Mouse (Mus musculus): ENCODE results near the gene Siae. TPM values are rescaled to one million over a fixed set of nuclear protein-coding genes. Genes with fewer than 3 reads are reported as not detected.
A peak's percentile ranks its signal among the peaks of the same experiment; 100 is the strongest.

Gene Siae
- polyA plus RNA-seq, 1 experiment from 2014 or later, result 7.0 TPM

GRCm38 (mm10) chr9:37545166-37545610 lies 10.3 kb upstream of the Siae start:
- Histone ChIP-seq H3K27ac (replicated peaks) (no peak overlapping the region), H3K9me3 (replicated peaks) (no peaks in the 10 kb centered on the region), H3K27me3 (ENCODE audit: low read depth, poor library complexity, severe bottlenecking) (peaks cover 100% of the 10 kb centered on the region), H3K4me3 (peak overlapping the region; percentile 47), H3K36me3 (no peaks in the 10 kb centered on the region), H3K4me1 (peaks cover 24% of the 10 kb centered on the region)
- DNase-seq (ENCODE audit: low spot score), result peak; percentile 29
- WGBS, result 4% methylated on average over 17 of the region's 17 CpGs

DNA sequence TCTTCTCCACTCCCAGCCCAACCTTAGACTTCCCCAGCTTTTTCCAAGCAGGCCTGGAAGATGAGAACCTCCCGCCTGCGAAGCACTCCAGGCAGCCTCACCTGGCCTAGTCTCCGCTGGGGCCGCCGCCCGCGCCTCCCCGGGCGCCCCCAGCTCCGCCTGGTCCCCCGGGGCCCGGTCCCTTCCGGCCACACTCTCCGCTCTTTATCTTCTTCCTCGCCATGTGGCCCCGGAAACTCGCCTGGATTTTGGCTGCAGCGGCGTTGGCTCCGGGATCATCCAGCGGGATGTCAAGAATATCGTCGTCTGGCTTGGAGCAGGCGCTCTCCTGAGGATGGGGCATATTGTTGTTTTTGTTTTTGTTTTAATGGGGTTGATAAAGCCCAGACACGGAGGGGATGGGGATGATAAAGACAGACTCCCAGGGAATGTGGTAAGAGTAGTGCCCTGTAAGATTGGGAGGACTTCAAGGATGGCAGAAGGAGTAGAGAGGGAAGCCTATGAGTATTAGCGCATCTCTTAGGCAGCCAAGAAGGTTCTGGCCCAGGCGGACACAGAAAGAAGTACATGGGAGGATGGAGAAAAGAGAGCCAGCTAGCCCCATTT lies 9.5 kb upstream of the Siae start:
- 3% methylated on average over 27 of the region's 27 CpGs for WGBS
- Histone ChIP-seq H3K4me3 (peak overlapping the region; percentile 34), H3K9me3 (replicated peaks) (no peaks in the 10 kb centered on the region), H3K36me3 (no peaks in the 10 kb centered on the region), H3K27ac (replicated peaks) (no peak overlapping the region), H3K27me3 (ENCODE audit: low read depth, poor library complexity, severe bottlenecking) (peaks cover 100% of the 10 kb centered on the region), H3K4me1 (peaks cover 24% of the 10 kb centered on the region)
- peak; percentile 37 for DNase-seq (ENCODE audit: low spot score)

- WGBS, result 78% methylated on average over 1 of the region's 1 CpGs
- no peaks in the 10 kb centered on the region for H3K9me3 ChIP-seq (replicated peaks)
Observed at GRCm38 (mm10) chr9:37546889-37547288, 8.6 kb upstream of the Siae start.

DNA sequence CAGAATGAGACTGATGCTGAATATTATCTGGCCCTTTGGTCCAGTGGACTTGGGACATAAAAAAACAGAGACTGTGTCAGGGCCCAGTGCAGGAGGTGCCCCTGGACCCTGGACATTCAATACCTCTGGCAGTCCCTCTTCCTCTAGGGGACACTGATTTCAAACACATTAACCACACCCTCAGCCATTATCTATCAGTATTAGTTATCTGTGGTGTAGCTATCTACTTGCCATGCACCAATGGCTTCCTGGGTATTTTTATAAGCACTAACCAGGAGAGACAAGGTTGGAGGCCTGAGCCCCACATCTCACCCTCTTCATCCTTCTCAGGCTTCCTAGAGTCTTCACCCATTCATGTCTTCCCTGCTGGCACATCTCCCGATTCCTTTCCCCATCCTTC lies 5.1 kb upstream of the Siae start:
- DNase-seq (ENCODE audit: low spot score), result no peak
- no peaks in the 10 kb centered on the region for H3K9me3 ChIP-seq (replicated peaks)
- no peak overlapping the region for H3K27ac ChIP-seq (replicated peaks)
- peaks cover 100% of the 10 kb centered on the region for H3K27me3 ChIP-seq (ENCODE audit: low read depth, poor library complexity, severe bottlenecking)
- H3K36me3 ChIP-seq, result no peaks in the 10 kb centered on the region
- no peak overlapping the region for H3K4me3 ChIP-seq
- H3K4me1 ChIP-seq, result peaks cover 30% of the 10 kb centered on the region
- 31% methylated on average over 1 of the region's 1 CpGs for WGBS

More at GRCm38 (mm10) chr9:37546889-37547288, 8.6 kb upstream of the Siae start:
- Histone ChIP-seq H3K4me3 (no peak overlapping the region), H3K27me3 (ENCODE audit: low read depth, poor library complexity, severe bottlenecking) (peaks cover 100% of the 10 kb centered on the region), H3K36me3 (no peaks in the 10 kb centered on the region), H3K27ac (replicated peaks) (no peak overlapping the region), H3K4me1 (peaks cover 27% of the 10 kb centered on the region)
- DNase-seq (ENCODE audit: low spot score), result no peak

- DNase-seq (ENCODE audit: low spot score), result peak; percentile 33
- Histone ChIP-seq H3K9me3 (replicated peaks) (no peaks in the 10 kb centered on the region), H3K4me1 (peaks cover 28% of the 10 kb centered on the region), H3K36me3 (no peaks in the 10 kb centered on the region), H3K4me3 (peak overlapping the region; percentile 58), H3K27me3 (ENCODE audit: low read depth, poor library complexity, severe bottlenecking) (peaks cover 100% of the 10 kb centered on the region), H3K27ac (replicated peaks) (no peak overlapping the region)
- whole genome bisulfite sequencing, result 2% methylated on average over 23 of the region's 23 CpGs
Observed at GRCm38 (mm10) chr9:37551751-37552531, 3.6 kb upstream of the Siae start.

GRCm38 (mm10) chr9:37552536-37553293 lies 2.8 kb upstream of the Siae start, which contains the start of gene Nrgn:
Nrgn (minus strand) TSS chr9:37552904.
- peaks cover 28% of the 10 kb centered on the region for H3K4me1 ChIP-seq
- no peaks in the 10 kb centered on the region for H3K9me3 ChIP-seq (replicated peaks)
- peak within 1 kb of the TSS; percentile 58 for H3K4me3 ChIP-seq
- WGBS, result 4% methylated on average over 31 of the region's 31 CpGs
- H3K27me3 ChIP-seq (ENCODE audit: low read depth, poor library complexity, severe bottlenecking), result peaks cover 93% of the 10 kb centered on the region
- no peak within 1 kb of the TSS for H3K27ac ChIP-seq (replicated peaks)
- peak; percentile 88 for DNase-seq (ENCODE audit: low spot score)
- H3K36me3 ChIP-seq, result no peaks in the 10 kb centered on the region

GRCm38 (mm10) chr9:37554279-37554678 lies 1.2 kb upstream of the Siae start:
- WGBS, result 84% methylated on average over 1 of the region's 1 CpGs
- no peak overlapping the region for H3K4me3 ChIP-seq
- no peak for DNase-seq (ENCODE audit: low spot score)
- H3K36me3 ChIP-seq, result no peaks in the 10 kb centered on the region
- no peaks in the 10 kb centered on the region for H3K9me3 ChIP-seq (replicated peaks)
- H3K27me3 ChIP-seq (ENCODE audit: low read depth, poor library complexity, severe bottlenecking), result peaks cover 78% of the 10 kb centered on the region
- no peak overlapping the region for H3K27ac ChIP-seq (replicated peaks)
- H3K4me1 ChIP-seq, result peaks cover 28% of the 10 kb centered on the region

GRCm38 (mm10) chr9:37556366-37556765 lies 868 bp downstream of the Siae start:
- 85% methylated on average over 3 of the region's 3 CpGs for WGBS
- H3K27me3 ChIP-seq (ENCODE audit: low read depth, poor library complexity, severe bottlenecking), result peaks cover 57% of the 10 kb centered on the region
- no peaks in the 10 kb centered on the region for H3K9me3 ChIP-seq (replicated peaks)
- no peaks in the 10 kb centered on the region for H3K36me3 ChIP-seq
- DNase-seq (ENCODE audit: low spot score), result no peak
- H3K4me3 ChIP-seq, result no peak overlapping the region
- peaks cover 28% of the 10 kb centered on the region for H3K4me1 ChIP-seq
- H3K27ac ChIP-seq (replicated peaks), result no peak overlapping the region

- no peak for DNase-seq (ENCODE audit: low spot score)
- Histone ChIP-seq H3K36me3 (no peaks in the 10 kb centered on the region), H3K4me1 (peaks cover 2% of the 10 kb centered on the region), H3K4me3 (no peak overlapping the region), H3K27ac (replicated peaks) (no peak overlapping the region), H3K9me3 (replicated peaks) (no peaks in the 10 kb centered on the region), H3K27me3 (ENCODE audit: low read depth, poor library complexity, severe bottlenecking) (peaks cover 14% of the 10 kb centered on the region)
- WGBS, result 91% methylated on average over 2 of the region's 2 CpGs
Observed at GRCm38 (mm10) chr9:37560617-37561016, 5.1 kb downstream of the Siae start.

DNA sequence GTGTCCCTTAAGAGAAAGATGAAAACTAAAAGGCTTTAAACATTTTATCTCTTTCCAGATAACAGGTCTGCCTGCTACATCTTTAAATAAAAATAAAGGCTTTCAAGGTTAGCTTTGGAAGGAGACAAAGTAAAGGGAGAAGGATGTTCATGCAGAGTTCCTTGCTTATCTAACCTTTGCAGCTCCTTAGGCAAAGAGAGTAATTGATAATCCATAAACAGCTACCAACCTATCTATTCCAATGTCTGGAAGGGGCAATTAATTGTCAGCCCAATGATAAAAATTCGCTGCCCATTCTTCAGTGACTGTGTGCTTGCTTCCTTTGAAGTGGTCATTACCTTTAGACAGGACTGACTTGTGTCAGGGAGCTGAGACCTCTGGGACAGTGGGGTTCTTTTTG lies 8.3 kb downstream of the Siae start:
- peaks cover 11% of the 10 kb centered on the region for H3K4me1 ChIP-seq
- 56% methylated on average over 1 of the region's 1 CpGs for WGBS
- no peak for DNase-seq (ENCODE audit: low spot score)
- no peaks in the 10 kb centered on the region for H3K36me3 ChIP-seq
- H3K27ac ChIP-seq (replicated peaks), result no peak overlapping the region
- no peak overlapping the region for H3K4me3 ChIP-seq
- H3K27me3 ChIP-seq (ENCODE audit: low read depth, poor library complexity, severe bottlenecking), result 0 out of 2 replicates have a peak, but pooled peaks cover 8% of the 10 kb centered on the region
- no peaks in the 10 kb centered on the region for H3K9me3 ChIP-seq (replicated peaks)

DNA sequence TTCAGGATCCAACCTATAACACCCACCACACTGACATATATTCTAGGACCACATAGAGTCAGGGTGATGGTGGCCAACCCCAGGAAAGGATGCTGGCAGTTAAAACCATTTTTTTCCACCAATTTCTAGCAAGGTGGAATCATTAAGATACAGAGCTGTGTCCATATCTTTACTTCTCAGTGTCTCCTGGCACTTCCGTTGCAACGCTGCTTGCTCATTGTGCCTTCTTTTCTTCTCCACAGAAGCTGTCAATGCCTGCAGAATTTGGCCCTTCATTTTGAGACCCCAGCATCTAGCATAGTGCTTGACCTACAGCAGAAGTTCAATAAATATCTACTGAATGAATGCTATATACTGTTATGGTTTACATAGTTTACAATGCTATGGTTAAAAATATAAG lies 11.5 kb downstream of the Siae start:
- no peak overlapping the region for H3K4me3 ChIP-seq
- 0 out of 2 replicates have a peak, but pooled peaks cover 8% of the 10 kb centered on the region for H3K27me3 ChIP-seq (ENCODE audit: low read depth, poor library complexity, severe bottlenecking)
- no peaks in the 10 kb centered on the region for H3K9me3 ChIP-seq (replicated peaks)
- no peaks in the 10 kb centered on the region for H3K36me3 ChIP-seq
- WGBS, result 97% methylated on average over 2 of the region's 2 CpGs
- DNase-seq (ENCODE audit: low spot score), result no peak
- no peak overlapping the region for H3K27ac ChIP-seq (replicated peaks)
- H3K4me1 ChIP-seq, result peaks cover 11% of the 10 kb centered on the region

DNA sequence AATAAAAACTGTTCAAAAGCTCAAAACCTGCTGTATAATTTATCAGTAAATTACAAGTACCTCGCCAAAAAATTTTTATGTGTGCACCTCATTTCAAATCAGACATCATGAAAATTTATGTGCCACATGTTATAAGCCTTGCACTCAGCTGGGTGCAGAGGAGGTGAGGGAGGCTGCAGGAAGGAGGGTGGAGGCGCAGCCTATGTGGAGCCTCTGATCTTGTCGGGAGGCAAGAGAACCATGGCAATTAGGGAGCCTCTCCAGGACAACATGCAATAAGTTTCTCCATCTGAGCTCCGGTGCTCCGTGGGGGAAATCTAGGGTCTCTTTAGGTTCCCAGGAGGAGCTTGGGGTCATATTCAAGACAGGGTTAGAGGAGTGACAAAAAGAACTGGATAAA lies 12.0 kb downstream of the Siae start:
- Histone ChIP-seq H3K4me1 (peaks cover 12% of the 10 kb centered on the region), H3K27ac (replicated peaks) (no peak overlapping the region), H3K9me3 (replicated peaks) (no peaks in the 10 kb centered on the region), H3K27me3 (ENCODE audit: low read depth, poor library complexity, severe bottlenecking) (0 out of 2 replicates have a peak, but pooled peaks cover 8% of the 10 kb centered on the region), H3K36me3 (no peaks in the 10 kb centered on the region), H3K4me3 (no peak overlapping the region)
- no peak for DNase-seq (ENCODE audit: low spot score)
- WGBS, result 66% methylated on average over 5 of the region's 5 CpGs

Data from midbrain, embryonic 10.5 days (tissue).